Mouse (Mus musculus) MEL-GATA-1-ER (cell line): ENCODE measurements around the gene Vipr1.

Experiments used
- DNase-seq: peaks from one replicate; pipeline ENCODE4 v3.0.0-alpha.2; 2012; ENCODE audit warnings: low read depth; ENCODE audit errors: extremely low read depth

Vipr1 gene

GRCm38 (mm10) chr9:121632891-121633290 is 9.6 kb upstream of the Vipr1 start:
- no peak for DNase-seq

- no peak for DNase-seq
These were observed 9.2 kb upstream of the Vipr1 start for GRCm38 (mm10) chr9:121633306-121633705.

- DNase-seq = no peak
These were observed 6.5 kb upstream of the Vipr1 start for GRCm38 (mm10) chr9:121635835-121636576.

- DNase-seq = no peak
These were observed 2.7 kb upstream of the Vipr1 start for GRCm38 (mm10) chr9:121639790-121640189.

GRCm38 (mm10) chr9:121641235-121641915 is 1.1 kb upstream of the Vipr1 start:
- no peak for DNase-seq

DNA sequence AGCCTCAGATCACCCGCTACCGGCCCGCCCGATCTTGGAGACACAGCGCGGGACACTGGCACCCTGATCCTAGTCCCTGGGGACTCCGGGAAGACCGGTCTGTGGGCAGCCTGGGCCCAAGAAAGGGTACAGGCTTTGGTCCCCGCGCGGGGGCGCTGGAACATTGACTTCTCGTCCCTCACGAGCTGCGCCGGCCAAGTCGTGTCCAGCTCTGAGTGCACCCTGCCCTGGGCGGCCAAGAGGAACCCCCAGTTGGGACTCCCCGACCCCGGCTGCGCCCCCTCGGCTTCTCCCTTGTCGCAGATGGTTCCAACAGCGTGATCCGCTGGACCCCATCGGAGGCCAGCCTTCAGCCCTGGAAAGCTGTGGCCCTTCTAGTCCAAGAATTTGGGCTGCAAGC is 515 bp upstream of the Vipr1 start, which contains the start of gene Lyzl4:
Lyzl4 (minus strand) TSS at position 96 of the 400 bp plus-strand sequence.
- no peak for DNase-seq

DNA sequence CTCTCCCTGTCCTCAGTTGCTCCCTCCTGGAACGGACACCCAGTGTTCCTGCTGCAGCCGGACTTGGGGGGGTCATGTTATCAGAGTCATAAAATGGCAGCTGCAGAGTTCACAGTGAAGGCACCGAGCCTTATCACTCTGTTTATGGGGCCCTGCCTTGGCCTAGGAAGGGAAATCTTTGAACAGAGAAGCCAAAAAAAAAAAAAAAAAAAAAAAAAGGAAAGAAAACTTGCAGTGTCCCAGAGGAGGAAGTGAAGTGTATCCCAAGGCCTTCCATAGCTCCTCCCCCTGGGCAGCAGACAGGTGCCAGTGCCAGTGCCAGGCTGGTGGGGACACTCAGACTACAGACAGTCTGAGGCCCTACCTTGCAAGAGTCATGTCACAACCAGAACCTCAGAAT is 2.3 kb downstream of the Vipr1 start:
- no peak for DNase-seq

- no peak for DNase-seq
These were observed 4.5 kb downstream of the Vipr1 start for GRCm38 (mm10) chr9:121647026-121647425.

GRCm38 (mm10) chr9:121653668-121654067 is 11.2 kb downstream of the Vipr1 start:
- no peak for DNase-seq

- DNase-seq = no peak
These were observed 13.8 kb downstream of the Vipr1 start for GRCm38 (mm10) chr9:121656322-121656721.

GRCm38 (mm10) chr9:121657143-121657542 is 14.6 kb downstream of the Vipr1 start:
- DNase-seq = no peak

GRCm38 (mm10) chr9:121658248-121658647 is 15.7 kb downstream of the Vipr1 start:
- DNase-seq = no peak

DNA sequence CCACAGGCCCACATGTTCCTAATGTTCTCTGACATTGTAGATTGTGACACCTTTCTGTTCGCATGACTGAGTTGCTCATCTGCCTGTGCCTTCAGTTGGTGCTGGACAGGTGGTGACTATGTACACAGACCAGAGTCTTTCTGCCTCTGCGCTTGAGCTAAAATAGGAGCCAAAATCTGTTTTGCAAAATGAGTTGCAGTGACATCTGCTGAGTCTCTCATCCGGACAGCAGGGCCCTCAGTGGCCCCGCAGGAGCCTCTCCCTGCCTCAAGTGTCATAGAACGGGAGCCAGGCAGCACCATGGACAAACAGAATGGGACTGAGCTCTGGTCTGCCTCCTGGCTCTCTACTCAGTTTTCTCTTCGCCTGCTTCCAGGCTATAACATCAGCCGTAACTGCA is 17.3 kb downstream of the Vipr1 start:
- no peak for DNase-seq

GRCm38 (mm10) chr9:121663467-121663866 is 21.0 kb downstream of the Vipr1 start:
- no peak for DNase-seq

- DNase-seq = no peak
These were observed 21.6 kb downstream of the Vipr1 start for GRCm38 (mm10) chr9:121664104-121664503.

GRCm38 (mm10) chr9:121666957-121667630 is 24.6 kb downstream of the Vipr1 start:
- DNase-seq = no peak

GRCm38 (mm10) chr9:121667822-121668221 is 25.3 kb downstream of the Vipr1 start:
- DNase-seq = no peak

- no peak for DNase-seq
These were observed 26.9 kb downstream of the Vipr1 start for GRCm38 (mm10) chr9:121669348-121669791.

- peak; percentile 40 for DNase-seq
These were observed 28.8 kb downstream of the Vipr1 start for GRCm38 (mm10) chr9:121671300-121671699.

GRCm38 (mm10) chr9:121672311-121672710 is 29.8 kb downstream of the Vipr1 start:
- peak; percentile 39 for DNase-seq

DNA sequence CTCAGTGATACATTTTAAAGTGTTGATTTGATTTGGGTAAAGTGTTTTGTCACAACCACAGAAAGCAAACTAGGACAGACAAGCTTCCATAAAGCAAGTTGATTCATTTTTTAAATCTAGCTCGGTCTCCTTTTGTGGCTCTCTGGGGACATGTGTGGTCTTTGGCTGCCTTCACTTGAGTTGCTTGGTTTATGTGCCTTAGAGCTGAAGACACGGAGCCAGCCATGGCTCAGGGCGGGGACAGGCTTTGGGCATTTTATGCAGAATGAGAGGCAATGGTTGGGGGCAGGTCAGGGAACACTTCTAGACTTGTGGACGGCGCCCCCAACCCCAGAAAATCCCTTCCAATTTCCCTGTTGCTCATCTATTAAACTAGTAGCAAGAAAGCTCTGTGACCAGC is 31.2 kb downstream of the Vipr1 start:
- DNase-seq = no peak

DNA sequence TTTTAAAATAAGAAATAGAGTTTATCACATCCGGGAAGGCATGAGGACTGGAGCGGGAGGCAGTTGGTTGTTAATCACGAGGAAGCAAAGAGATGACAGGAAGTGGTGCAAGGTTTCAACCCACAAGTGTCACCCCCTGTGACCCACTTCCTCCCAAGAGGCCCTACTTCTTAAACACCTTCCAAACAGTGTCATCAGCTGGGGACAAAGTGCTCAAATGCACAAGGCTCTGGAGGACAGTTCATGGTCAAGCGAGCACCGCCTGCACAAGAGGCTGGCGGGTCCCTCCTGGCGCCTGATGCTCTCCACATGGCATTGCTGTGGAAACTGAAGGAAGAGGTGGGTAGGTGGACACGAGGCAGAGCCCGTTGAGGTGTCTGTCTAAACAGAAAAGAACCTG is 32.5 kb downstream of the Vipr1 start:
- no peak for DNase-seq
